Mouse (Mus musculus): ENCODE measurements around the gene Btla.

Gene Btla

DNA sequence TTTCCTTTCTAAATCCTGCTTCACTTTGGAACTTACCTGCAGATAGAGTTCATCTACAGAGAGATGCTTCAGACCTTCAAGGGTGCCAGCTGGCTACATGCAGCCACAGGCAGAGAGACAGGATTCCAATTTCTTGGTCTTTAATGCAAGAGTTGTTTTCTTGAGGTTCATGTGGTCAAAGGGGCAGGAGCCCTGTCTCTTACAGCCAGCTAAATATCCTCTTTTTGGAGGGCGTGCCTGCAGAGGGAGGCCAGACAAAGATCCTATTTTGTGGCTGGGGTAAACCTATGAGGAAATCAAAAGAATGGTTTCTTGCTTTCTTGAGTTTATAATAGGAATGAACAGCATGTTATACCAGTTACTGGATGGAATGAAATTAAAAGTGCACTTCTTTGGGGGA lies 33.5 kb downstream of the Btla start:
- no peak for ATAC-seq (ENCODE audit: low TSS enrichment)

DNA sequence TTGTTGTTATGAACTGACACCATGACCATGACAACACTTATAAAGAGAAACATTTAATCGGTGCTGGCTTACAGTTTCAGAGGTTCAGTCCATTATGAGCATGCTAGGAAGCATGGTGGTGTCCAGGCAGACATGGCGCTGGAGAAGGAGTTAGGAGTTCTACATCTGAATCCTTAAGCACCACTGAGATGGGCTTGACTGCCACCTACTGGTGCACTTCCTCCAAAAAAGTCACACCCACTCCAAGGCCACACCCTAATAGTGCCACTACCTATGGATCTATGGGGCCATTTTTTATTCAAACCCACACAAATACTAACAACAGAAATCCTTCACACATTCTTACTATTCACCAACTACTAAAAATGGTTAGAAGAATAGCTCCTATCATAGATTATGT lies 35.5 kb downstream of the Btla start:
- no peak for ATAC-seq (ENCODE audit: low TSS enrichment)

DNA sequence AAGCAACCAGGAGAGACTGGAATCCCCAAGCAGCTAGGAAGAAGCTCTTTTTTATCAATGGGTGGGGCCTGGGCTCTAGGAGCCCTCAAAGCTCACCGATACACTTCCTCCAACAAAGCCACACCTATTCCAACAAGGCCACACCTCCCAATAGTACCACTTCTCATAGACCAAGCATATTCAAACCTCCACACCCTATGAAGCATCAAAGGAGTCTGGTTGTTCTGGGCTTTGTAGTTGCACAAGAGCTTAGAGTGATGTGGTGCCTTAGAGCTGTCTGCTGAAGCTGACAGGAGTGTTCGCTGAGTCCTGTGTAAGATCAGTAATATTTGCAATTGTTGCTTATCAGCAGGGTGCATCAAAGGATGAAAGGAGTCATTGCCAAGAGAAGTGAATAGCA lies 37.2 kb downstream of the Btla start:
- no peak for ATAC-seq (ENCODE audit: low TSS enrichment)

DNA sequence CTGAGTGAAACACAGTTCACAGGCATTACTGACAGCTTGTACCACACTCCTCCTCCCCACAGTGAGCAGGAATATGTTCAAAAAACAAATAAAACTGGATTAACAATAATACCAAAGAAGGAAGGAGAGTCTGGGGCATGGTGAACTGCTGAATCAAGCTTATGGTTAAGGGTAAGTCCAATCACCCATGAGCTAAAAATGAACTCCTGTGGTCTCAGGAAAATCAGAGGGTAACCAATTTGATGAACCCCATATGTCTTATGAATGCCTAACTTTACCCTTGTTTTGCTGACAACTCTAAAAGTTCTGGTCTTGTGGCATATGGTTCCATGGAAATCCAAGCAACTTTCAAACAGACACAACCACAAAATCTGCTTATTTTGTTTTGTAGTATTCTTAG lies 37.9 kb downstream of the Btla start:
- no peak for ATAC-seq (ENCODE audit: low TSS enrichment)

DNA sequence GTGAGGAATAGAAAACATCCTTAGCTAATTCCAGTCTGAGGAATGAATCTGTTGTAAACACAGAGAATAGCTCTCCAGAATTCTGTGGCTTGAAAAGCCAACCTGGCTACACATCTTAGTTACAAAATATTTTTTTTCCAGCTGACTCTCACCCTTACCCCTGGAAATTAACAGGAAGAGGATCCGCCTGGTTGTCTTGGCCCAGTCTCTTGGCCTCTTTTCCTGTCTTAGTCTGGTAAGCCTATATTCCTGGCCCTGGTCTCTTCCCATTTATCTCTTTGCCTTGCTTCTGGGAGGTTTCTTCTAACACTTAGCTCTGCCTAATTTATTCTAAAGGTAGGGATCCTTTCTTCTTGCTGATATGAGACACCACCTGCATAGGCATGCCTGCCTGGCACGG lies 45.8 kb downstream of the Btla start:
- no peak for ATAC-seq (ENCODE audit: low TSS enrichment)

DNA sequence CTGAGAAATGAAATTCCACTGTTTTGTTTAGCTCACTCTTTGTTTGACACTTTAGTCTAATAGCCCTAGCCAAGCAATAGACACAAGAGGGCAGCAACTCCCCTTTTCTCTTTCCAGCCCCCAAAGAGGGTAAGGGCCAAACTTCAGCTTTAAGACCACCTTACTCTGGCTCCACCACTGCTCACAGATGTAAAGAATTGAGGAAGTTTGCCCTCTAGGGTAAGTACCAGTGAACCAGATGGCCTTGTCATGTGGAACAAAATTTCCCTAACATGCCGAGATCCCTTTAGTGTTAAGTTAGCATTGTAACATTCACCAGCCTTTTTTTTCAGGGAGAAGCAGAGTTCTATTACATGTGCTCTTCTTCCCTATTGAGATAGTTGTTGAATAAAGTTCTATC lies 59.0 kb downstream of the Btla start:
- ATAC-seq (ENCODE audit: low TSS enrichment): no peak

DNA sequence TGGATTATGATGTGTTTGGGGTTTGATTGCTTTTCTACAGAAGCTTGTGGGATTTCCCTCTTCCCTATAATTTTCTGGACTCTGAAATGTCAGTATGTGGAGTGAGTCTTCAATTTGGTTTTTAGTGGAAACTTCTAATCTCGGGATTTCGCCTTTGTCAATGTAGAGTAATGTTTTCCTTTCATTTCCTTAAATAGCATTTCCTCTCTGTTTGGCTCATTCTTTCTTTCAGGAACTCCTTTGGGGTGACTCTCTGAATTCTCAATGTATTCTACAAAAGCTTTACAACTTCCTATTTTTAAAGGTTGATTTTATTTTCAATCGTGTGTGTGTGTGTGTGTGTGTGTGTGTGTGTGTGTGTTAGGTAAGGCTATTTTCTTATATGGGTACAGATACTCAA lies 73.7 kb downstream of the Btla start:
- no peak for ATAC-seq (ENCODE audit: low TSS enrichment)
